Mouse (Mus musculus) liver, postnatal 0 days (tissue): Measurements from ENCODE around the gene Tulp1.

Experiments used
- CTCF ChIP-seq: sonication (generic); IDR thresholded peaks from 2 replicates; pipeline ENCODE4 v1.5.1; 2016; ENCODE audit warnings: antibody characterized with exemption, low read depth
- EP300 ChIP-seq: IDR thresholded peaks from 2 replicates; pipeline ENCODE4 v1.6.1; 2016; ENCODE audit warnings: antibody characterized with exemption, low read depth, mild to moderate bottlenecking

GRCm38 (mm10) chr17:28332915-28333546 lies 32.0 kb downstream of the Tulp1 start:
- TF ChIP-seq CTCF (no peak), EP300 (no peak)
